Mouse (Mus musculus) liver, embryonic 14.5 days (tissue): Measurements from ENCODE around the gene Nexn. TPM values are rescaled to one million over a fixed set of nuclear protein-coding genes. Genes with fewer than 3 reads are reported as not detected.

Source experiments
- ATAC-seq: fragments of 200-750 bp; cut with Nextera tagmentation; 2 replicates; pipeline ENCODE4 v1.8.0; 2017; ENCODE audit warnings: moderate number of reproducible peaks, mild to moderate bottlenecking, moderate library complexity; ENCODE audit not compliant: insufficient read depth
- DNase-seq, 3 experiments: peaks; one replicate each; pipeline ENCODE4 v3.0.0-alpha.2; 2012 to 2013; ENCODE audit warnings: low read depth in 3 of 3, low spot score in 3 of 3
- H3K27ac ChIP-seq: fragments of 300-500 bp; sonication (generic); 2 replicates; pipeline ENCODE4 v1.5.1; 2014; ENCODE audit warnings: moderate library complexity, mild to moderate bottlenecking, control low read depth, inconsistent platforms
- H3K27me3 ChIP-seq: fragments of 300-500 bp; sonication (generic); 2 replicates; pipeline ENCODE4 v1.6.1; 2014; ENCODE audit warnings: mild to moderate bottlenecking, low read length, moderate library complexity; ENCODE audit not compliant: control insufficient read depth, insufficient read depth
- H3K36me3 ChIP-seq: fragments of 300-500 bp; sonication (generic); replicated peaks from 2 replicates; pipeline ENCODE4 v1.6.1; 2014; ENCODE audit warnings: low read depth; ENCODE audit not compliant: control insufficient read depth, insufficient read depth
- H3K4me1 ChIP-seq, 2 experiments: fragments of 200-500 bp in 1 of 2; fragments of 300-500 bp in 1 of 2; sonication (generic) in 1 of 2; replicated peaks; 2 replicates each; pipeline ENCODE4 v1.6.1; 2012 to 2014; ENCODE audit warnings: antibody characterized with exemption in 1 of 2, inconsistent platforms in 1 of 2, low read length in 1 of 2; ENCODE audit not compliant: control insufficient read depth in 2 of 2, insufficient read depth in 2 of 2
- H3K4me2 ChIP-seq: fragments of 300-500 bp; sonication (generic); 2 replicates; pipeline ENCODE4 v1.6.1; 2014; ENCODE audit warnings: low read depth, mild to moderate bottlenecking, control low read depth, moderate library complexity
- H3K4me3 ChIP-seq, 2 experiments: fragments of 200-500 bp in 1 of 2; fragments of 300-500 bp in 1 of 2; sonication (generic) in 1 of 2; 2 replicates each; pipeline ENCODE4 v1.5.1; 2012 to 2014; ENCODE audit warnings: low read depth in 2 of 2, low read length in 2 of 2, mild to moderate bottlenecking in 2 of 2, control low read depth in 1 of 2, inconsistent platforms in 1 of 2, moderate library complexity in 1 of 2; ENCODE audit not compliant: insufficient read depth in 1 of 2
- H3K9ac ChIP-seq: fragments of 300-500 bp; sonication (generic); replicated peaks from 2 replicates; pipeline ENCODE4 v1.6.1; 2014; ENCODE audit warnings: mild to moderate bottlenecking, control low read depth, moderate library complexity
- H3K9me3 ChIP-seq: fragments of 300-500 bp; sonication (generic); 2 replicates; pipeline ENCODE4 v1.6.1; 2016; ENCODE audit warnings: low read length, mixed read lengths; ENCODE audit not compliant: control insufficient read depth
- CTCF ChIP-seq: IDR thresholded peaks from 2 replicates; pipeline ENCODE4 v1.5.1; 2016; ENCODE audit warnings: antibody characterized with exemption, low read depth, control low read depth
- EP300 ChIP-seq: IDR thresholded peaks from 2 replicates; pipeline ENCODE4 v1.6.1; 2016; ENCODE audit warnings: antibody characterized with exemption, low read depth
- WGBS: fragments of 180-500 bp; shearing (Covaris S2); extraction: QIAGEN DNeasy Blood & Tissue Kit; methylation state at CpG from one replicate; pipeline ENCODE4 v1.1.7; 2014; ENCODE audit not compliant: insufficient replicate concordance; 5-methylcytosine and 5-hydroxymethylcytosine counted together
- polyA plus RNA-seq, 2 experiments: library from polyadenylated mRNA; depleted of rRNA in 1 of 2; stranded (reverse) in 1 of 2; unstranded in 1 of 2; fragments of >200 nt; fragmentation: Nextera tagmentation in 1 of 2; extraction: Ambion mirVana in 1 of 2; gene quantifications; 2 replicates each; pipeline versions ENCODE4 v1.2.1 to v1.2.3; 2012 to 2014

The Nexn gene
- polyA plus RNA-seq, 2 experiments: 0.25 to 0.69 TPM

DNA sequence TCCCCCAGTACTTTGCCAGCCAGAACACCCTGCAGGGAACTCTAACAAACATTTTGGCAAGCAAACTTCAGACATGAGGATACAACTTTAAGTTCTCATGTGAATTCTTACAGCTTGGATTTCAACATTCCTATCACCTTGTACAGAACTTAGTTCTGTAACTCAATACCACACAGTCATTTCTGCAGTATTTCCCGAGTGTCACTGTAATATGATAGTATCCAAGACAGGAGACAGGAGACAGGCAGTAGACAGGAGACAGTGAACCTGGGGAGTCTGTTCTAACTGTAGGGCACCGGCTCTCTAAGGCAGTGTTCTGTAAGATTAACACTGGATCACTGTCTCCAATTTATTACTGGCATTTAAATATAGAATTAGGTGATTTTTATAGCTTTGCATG lies 12.3 kb upstream of the Nexn start:
- WGBS: 72% methylated on average over 2 of the region's 2 CpGs
- Histone ChIP-seq H3K9me3 (no peaks in the 10 kb centered on the region), H3K36me3 (no peaks in the 10 kb centered on the region), H3K4me1 (no peaks in the 10 kb centered on the region; a peak in 1 of 4 replicates), H3K9ac (no peak overlapping the region), H3K27ac (no peak overlapping the region), H3K4me2 (no peak overlapping the region), H3K4me3 (no peak overlapping the region), H3K27me3 (no peaks in the 10 kb centered on the region)
- TF ChIP-seq EP300: no peak
- no peak for TF ChIP-seq CTCF
- ATAC-seq (no peak), DNase-seq (no peak)

DNA sequence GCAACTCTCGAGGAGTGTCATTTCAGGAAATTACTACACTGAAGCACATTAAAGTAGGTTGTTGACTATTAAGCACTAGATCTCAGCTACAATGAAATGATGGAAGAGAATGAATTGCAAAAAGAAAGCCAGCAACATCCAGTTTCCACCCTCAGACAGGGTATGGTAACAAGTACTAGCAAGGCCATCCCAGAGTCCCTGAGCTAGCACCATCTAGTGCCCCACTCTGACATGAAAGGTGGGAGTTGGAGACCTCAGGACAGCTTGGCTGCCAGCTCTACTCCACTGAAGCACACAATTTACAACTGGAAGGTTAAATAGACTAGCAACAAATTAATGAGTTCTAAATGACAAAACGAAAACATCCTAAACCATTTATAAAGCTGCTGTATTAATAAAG lies 11.8 kb upstream of the Nexn start:
- H3K9me3 ChIP-seq: no peaks in the 10 kb centered on the region
- 71% methylated on average over 2 of the region's 2 CpGs for WGBS
- no peak for DNase-seq

DNA sequence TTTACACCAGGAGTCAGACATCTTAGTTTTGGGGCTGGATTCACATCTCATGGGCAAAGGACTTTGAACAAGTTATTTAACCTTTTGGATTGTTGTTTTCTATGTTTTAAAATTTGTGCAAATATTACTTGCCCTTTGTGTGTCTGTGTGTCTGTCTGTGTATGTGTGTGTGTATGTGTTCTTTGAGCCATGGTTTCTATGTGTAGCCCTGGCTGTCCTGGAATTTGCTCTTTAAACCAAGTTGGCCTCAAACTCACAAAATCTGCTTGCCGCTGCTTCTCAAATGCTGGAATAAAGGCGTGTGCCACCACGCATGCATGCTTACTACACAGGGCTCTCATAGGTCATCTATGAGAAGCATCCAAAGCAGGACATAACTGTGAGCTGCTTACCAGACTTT lies 10.8 kb upstream of the Nexn start:
- TF ChIP-seq CTCF (no peak), EP300 (no peak)
- H3K36me3 ChIP-seq: no peaks in the 10 kb centered on the region
- H3K4me3 ChIP-seq: no peak overlapping the region
- no peaks in the 10 kb centered on the region for H3K4me1 ChIP-seq
- ATAC-seq (no peak), DNase-seq (no peak)
- no peak overlapping the region for H3K9ac ChIP-seq
- H3K27ac ChIP-seq: no peak overlapping the region
- H3K9me3 ChIP-seq: no peaks in the 10 kb centered on the region
- no peaks in the 10 kb centered on the region for H3K27me3 ChIP-seq
- H3K4me2 ChIP-seq: no peak overlapping the region
- WGBS: 79% methylated on average over 3 of the region's 3 CpGs

More for the DNA sequence above, 11.8 kb upstream of the Nexn start:
- ATAC-seq: no peak
- H3K4me2 ChIP-seq: no peak overlapping the region
- H3K27me3 ChIP-seq: no peaks in the 10 kb centered on the region
- no peaks in the 10 kb centered on the region; a peak in 1 of 4 replicates for H3K4me1 ChIP-seq
- H3K36me3 ChIP-seq: no peaks in the 10 kb centered on the region
- no peak overlapping the region for H3K27ac ChIP-seq
- no peak overlapping the region for H3K4me3 ChIP-seq
- H3K9ac ChIP-seq: no peak overlapping the region
- TF ChIP-seq EP300 (no peak), CTCF (no peak)

DNA sequence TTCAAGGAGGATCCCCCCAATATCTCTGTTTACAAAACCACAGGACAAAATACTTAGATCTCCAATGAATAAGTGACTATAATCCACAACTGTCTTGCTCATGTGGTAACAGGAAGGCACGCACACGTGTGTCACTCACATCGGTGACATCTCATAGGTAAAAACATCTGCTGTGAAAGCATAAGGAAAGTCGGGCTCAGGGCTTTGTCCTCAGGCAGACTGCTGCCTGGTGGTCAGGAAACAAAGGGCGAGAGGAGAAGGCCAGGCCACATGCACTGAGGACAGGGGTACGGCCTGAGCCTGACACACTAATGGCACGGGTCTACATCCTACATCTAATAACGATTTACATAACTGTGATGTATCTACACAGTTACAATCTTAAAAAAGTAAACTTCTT lies 8.9 kb upstream of the Nexn start:
- H3K36me3 ChIP-seq: no peaks in the 10 kb centered on the region
- H3K9me3 ChIP-seq: no peaks in the 10 kb centered on the region
- DNase-seq (no peak), ATAC-seq (no peak)
- H3K4me3 ChIP-seq: no peak overlapping the region
- no peak overlapping the region for H3K27ac ChIP-seq
- H3K4me1 ChIP-seq: no peaks in the 10 kb centered on the region
- TF ChIP-seq CTCF (no peak), EP300 (no peak)
- no peak overlapping the region for H3K4me2 ChIP-seq
- 75% methylated on average over 8 of the region's 8 CpGs for WGBS
- no peak overlapping the region for H3K9ac ChIP-seq
- H3K27me3 ChIP-seq: no peaks in the 10 kb centered on the region

DNA sequence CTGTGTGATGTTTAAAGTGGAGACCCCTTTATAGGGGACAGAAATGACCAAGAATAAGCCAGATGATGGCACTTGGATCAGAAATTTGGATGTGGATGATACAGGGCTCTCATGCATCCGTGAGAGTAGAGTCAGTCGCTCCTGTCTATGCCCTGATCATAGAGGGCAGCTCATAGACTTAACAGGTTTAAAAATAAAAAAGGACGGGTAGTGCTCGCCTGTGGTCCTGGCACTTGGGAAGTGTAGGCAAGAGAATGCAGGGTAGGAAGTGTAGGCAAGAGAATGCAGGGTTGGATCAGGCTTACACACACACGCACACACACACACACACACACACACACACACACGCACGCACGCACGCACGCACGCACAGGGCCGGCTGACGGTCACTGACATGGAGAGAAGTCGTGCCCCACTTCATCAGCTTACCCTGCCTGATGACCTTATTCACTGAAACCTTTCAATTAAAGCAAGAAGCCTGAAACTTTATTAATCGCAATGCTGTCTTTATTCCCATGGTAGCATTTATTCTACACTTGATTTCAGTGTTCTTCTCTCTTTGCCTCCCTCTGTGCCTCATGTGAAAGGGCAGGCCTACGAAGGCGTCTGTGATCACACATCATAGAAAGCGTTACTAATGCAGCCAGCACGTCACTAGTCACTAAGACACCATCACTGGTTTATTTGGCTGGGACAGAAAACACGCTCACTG lies 7.0 kb upstream of the Nexn start:
- ATAC-seq: no peak
- Histone ChIP-seq H3K9me3 (no peaks in the 10 kb centered on the region), H3K4me3 (no peak overlapping the region), H3K27me3 (no peaks in the 10 kb centered on the region), H3K36me3 (no peaks in the 10 kb centered on the region), H3K4me2 (no peak overlapping the region), H3K4me1 (no peaks in the 10 kb centered on the region), H3K27ac (no peak overlapping the region), H3K9ac (no peak overlapping the region)
- no peak for DNase-seq
- TF ChIP-seq EP300 (no peak), CTCF (no peak)
- WGBS: 79% methylated on average over 20 of the region's 20 CpGs
